Mouse (Mus musculus): Measurements from ENCODE around the gene Ccdc152.

DNA sequence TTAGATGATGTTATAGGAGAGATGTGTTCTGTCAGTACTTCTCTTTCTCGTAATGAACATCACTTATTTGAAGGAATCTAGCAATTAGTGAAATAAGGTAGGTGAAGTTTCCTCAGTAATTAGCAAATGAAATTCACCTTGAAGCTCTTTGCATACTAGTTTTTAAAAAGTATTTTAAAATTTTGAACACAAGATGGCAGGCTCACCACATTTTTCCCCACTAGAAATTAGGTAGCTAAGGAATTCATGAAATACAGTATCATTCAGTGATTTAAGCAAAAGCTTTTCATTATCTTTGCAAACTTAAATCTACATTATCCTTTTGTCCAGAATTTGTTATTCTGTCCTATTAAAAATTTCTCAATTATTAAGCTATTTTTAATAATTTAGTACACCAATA lies 7.3 kb downstream of the Ccdc152 start:
- TF ChIP-seq HCFC1 (IDR thresholded peaks at IDR 0.05; ENCODE audit: borderline replicate concordance, insufficient read depth, low read length) (no peak), CHD2 (IDR thresholded peaks at IDR 0.05; ENCODE audit: low read depth, low read length) (no peak)

Measured in ES-E14 (cell line).